Mouse (Mus musculus) limb, embryonic 15.5 days (tissue): ENCODE data around the gene Adcy10. TPM values are rescaled to one million over a fixed set of nuclear protein-coding genes. Genes with fewer than 3 reads are reported as not detected.

Experiments used
- ATAC-seq: fragments of 200-750 bp; cut with Nextera tagmentation; 2 replicates; pipeline ENCODE4 v1.8.0; 2017; ENCODE audit warnings: low read depth, moderate TSS enrichment; ENCODE audit not compliant: insufficient number of reproducible peaks, low FRiP score, low TSS enrichment
- H3K27ac ChIP-seq: fragments of 300-500 bp; sonication (generic); 2 replicates; pipeline ENCODE4 v1.5.1; 2015; ENCODE audit warnings: moderate library complexity, mild to moderate bottlenecking, inconsistent platforms
- H3K27me3 ChIP-seq: fragments of 300-500 bp; sonication (generic); 2 replicates; pipeline ENCODE4 v1.6.1; 2015; ENCODE audit warnings: inconsistent platforms
- H3K36me3 ChIP-seq: fragments of 300-500 bp; sonication (generic); 2 replicates; pipeline ENCODE4 v1.6.1; 2015; ENCODE audit warnings: inconsistent platforms
- H3K4me1 ChIP-seq: fragments of 300-500 bp; sonication (generic); 2 replicates; pipeline ENCODE4 v1.6.1; 2015; ENCODE audit warnings: inconsistent platforms
- H3K4me2 ChIP-seq: fragments of 300-500 bp; sonication (generic); 2 replicates; pipeline ENCODE4 v1.6.1; 2015; ENCODE audit warnings: mild to moderate bottlenecking, inconsistent platforms
- H3K4me3 ChIP-seq: fragments of 300-500 bp; sonication (generic); 2 replicates; pipeline ENCODE4 v1.5.1; 2015; ENCODE audit warnings: mild to moderate bottlenecking, inconsistent platforms
- H3K9ac ChIP-seq: fragments of 300-500 bp; sonication (generic); 2 replicates; pipeline ENCODE4 v1.6.1; 2015; ENCODE audit warnings: inconsistent platforms
- H3K9me3 ChIP-seq: fragments of 300-500 bp; sonication (generic); 2 replicates; pipeline ENCODE4 v1.6.1; 2016; ENCODE audit warnings: inconsistent platforms
- WGBS: fragments of 180-500 bp; shearing (Covaris S2); methylation state at CpG from one replicate; pipeline ENCODE4 v1.1.7; 2015; 5-methylcytosine and 5-hydroxymethylcytosine counted together
- polyA plus RNA-seq: library from polyadenylated mRNA; unstranded; fragments of >200 nt; fragmentation: Nextera tagmentation; extraction: Ambion mirVana; gene quantifications from 2 replicates; pipeline ENCODE4 v1.2.1, GENCODE M21; 2015

The Adcy10 gene
- 0.13 TPM in 1 of 2 replicates, not detected in the other for polyA plus RNA-seq

DNA sequence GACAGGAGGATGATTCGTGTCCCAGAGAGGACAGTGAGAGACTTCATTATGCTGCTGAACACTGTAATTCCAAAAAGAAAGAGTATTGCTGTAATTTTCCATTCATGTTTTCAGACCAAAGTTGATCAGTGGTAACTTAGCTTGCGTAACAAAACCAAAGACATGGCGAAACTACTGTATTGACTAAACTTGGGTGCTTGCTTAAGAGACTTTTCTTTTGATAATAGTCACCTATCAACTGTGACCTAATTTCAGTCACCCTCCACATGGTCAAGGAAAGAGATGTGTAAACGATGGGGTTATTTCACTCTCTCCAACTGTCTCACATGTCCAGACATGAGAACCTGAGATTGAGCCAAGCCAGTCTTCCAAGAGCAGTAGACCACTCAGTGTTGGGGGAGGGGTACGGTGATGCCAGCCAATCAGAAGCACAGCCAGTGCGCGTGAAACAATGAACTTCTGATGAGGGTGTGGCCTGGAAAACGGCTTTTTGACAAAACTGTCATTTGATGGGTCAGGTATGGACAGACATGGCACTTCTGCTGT, at the start of gene Adcy10:
TSS of gene Adcy10 (plus strand) at position 496 of the 546 bp plus-strand sequence.
- ATAC-seq: no peak
- H3K4me1 ChIP-seq: no peaks in the 10 kb centered on the region
- no peak within 1 kb of the TSS for H3K27ac ChIP-seq
- H3K9ac ChIP-seq: no peak within 1 kb of the TSS
- peaks cover 17% of the 10 kb centered on the region for H3K36me3 ChIP-seq
- 88% methylated on average over 8 of the region's 8 CpGs for WGBS
- no peak within 1 kb of the TSS for H3K4me2 ChIP-seq
- no peaks in the 10 kb centered on the region for H3K9me3 ChIP-seq
- H3K4me3 ChIP-seq: no peak within 1 kb of the TSS
- no peaks in the 10 kb centered on the region for H3K27me3 ChIP-seq

DNA sequence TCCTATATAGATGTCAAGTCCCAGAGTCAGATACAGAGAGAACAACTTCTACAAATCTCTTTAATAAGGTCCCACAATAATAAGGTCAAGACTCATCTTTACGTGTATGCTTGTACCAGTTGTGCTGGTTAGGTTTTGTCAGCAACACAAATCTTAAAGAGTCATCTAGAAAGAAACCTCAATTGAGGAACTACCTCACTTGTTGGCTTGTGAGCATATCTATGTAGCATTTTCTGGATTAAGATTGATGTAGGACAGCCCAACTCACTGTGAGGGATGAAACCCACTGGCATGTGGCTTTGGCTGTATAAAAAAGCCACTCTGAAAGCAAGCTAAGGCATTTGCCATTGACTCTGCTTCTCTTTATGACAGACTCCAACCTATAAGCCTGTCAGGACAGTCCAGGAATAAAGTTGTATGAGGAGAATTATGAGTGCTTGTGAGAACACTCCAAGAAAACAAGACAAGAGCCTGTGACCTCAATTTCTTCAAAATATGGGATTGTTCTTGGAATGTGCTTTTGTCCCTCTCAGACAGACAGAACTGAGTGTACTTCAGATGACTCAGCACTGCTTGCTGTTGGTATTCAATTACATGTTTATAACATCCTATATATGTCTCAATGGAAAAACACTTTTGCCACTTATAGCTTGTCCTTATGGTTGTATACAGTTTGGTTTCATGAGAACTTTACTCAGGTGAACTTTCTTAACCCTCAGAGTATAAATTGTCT, 46.5 kb upstream of the Adcy10 start:
- WGBS: 85% methylated on average over 1 of the region's 1 CpGs
- no peak overlapping the region for H3K4me3 ChIP-seq
- no peak for ATAC-seq

DNA sequence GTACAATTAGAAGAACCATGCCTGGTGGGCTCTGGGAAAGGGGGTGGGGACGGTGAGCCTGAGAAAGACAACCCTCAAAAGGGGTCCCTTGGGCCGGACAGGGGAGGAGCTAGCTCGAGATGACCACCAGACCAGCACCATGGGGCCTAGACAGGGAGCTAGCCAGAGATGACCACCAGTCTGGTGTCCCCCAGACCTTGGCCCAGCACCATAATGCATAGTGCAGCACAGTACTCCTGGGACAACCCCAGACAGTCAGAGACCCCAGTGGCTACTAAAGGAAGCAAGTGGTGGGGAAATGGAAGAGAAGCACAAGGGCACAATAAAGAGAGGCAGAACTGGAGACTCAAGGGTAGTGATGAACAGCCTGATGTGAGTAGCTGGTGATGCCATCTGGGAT, 44.2 kb upstream of the Adcy10 start:
- 0 out of 2 replicates have a peak, but pooled peaks cover 4% of the 10 kb centered on the region for H3K4me1 ChIP-seq
- ATAC-seq: no peak
- no peaks in the 10 kb centered on the region for H3K36me3 ChIP-seq
- no peak overlapping the region for H3K9ac ChIP-seq
- 57% methylated on average over 3 of the region's 3 CpGs for WGBS
- no peaks in the 10 kb centered on the region for H3K9me3 ChIP-seq
- no peak overlapping the region for H3K27ac ChIP-seq
- no peak overlapping the region for H3K4me2 ChIP-seq
- no peaks in the 10 kb centered on the region for H3K27me3 ChIP-seq
- H3K4me3 ChIP-seq: no peak overlapping the region

More for the DNA sequence above, 46.5 kb upstream of the Adcy10 start:
- H3K36me3 ChIP-seq: no peaks in the 10 kb centered on the region
- no peak overlapping the region for H3K27ac ChIP-seq
- H3K27me3 ChIP-seq: no peaks in the 10 kb centered on the region
- H3K4me2 ChIP-seq: no peak overlapping the region
- H3K9ac ChIP-seq: no peak overlapping the region
- no peaks in the 10 kb centered on the region for H3K9me3 ChIP-seq
- H3K4me1 ChIP-seq: 0 out of 2 replicates have a peak, but pooled peaks cover 4% of the 10 kb centered on the region

DNA sequence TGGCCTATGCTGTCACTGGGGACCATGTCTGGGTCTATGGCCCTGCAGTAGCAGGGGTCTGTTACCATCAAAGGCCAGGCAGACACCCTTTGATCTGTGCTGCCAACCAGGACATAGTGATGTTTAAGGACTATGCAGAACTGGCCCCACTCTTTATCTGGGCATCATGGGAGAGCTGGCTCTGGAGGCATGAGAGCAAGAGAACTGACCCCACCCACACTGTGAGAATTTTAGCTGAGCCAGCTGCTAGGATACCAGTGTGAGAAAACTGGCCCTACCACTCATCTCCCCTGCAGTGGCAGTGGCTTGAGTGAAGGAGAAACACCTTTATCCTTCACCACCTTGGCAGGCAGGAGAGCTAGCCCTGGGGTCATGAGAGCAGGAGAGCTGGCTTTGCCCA, 43.8 kb upstream of the Adcy10 start:
- Histone ChIP-seq H3K9ac (no peak overlapping the region), H3K27me3 (no peaks in the 10 kb centered on the region), H3K4me1 (0 out of 2 replicates have a peak, but pooled peaks cover 4% of the 10 kb centered on the region), H3K36me3 (no peaks in the 10 kb centered on the region), H3K4me3 (no peak overlapping the region), H3K27ac (no peak overlapping the region), H3K4me2 (no peak overlapping the region), H3K9me3 (no peaks in the 10 kb centered on the region)
- no peak for ATAC-seq

DNA sequence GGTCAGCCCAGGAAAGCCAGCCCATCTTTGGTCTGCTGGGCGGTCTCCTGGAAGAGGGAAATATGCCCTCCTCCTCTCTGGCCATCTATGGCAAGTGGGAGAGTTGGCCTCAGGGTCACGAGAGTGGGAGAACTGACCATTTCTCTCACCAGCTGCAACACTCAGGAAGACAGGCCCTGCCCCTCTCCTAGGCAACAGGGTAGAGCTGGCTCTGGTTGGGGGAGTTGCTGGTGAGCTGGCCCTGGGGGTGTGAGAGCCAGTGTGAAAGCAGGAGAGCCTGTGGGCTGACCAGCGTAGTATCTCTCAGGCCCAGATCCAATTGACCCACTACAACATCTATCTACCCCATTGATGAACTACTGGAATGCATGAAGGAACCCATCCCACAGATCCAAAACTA, 43.3 kb upstream of the Adcy10 start:
- H3K4me3 ChIP-seq: no peak overlapping the region
- no peak for ATAC-seq
- H3K9ac ChIP-seq: no peak overlapping the region
- 84% methylated on average over 3 of the region's 3 CpGs for WGBS
- H3K4me2 ChIP-seq: no peak overlapping the region
- no peak overlapping the region for H3K27ac ChIP-seq
- H3K36me3 ChIP-seq: no peaks in the 10 kb centered on the region
- 0 out of 2 replicates have a peak, but pooled peaks cover 4% of the 10 kb centered on the region for H3K4me1 ChIP-seq
- no peaks in the 10 kb centered on the region for H3K9me3 ChIP-seq
- H3K27me3 ChIP-seq: no peaks in the 10 kb centered on the region

DNA sequence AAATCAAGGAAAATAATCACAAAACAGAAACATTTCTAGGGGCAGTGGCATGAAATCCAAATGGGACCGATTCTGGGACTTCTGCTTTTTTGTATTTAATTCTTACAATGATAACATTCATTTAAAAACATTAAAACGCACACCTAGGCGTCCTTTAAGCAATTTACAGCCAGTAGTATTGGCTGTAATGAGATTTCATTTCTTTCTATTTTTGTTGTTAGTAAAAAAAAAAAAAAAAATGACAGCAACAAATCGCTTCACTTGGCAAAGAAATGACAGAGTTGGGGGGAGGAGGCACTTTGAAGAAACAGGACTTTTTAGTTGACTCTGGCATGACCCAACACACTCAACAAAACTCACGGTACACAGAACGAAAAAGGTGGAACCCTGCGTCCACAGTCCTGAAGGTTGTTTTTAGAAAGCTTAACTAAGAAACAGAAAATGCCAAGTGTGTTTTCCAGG, 25.9 kb upstream of the Adcy10 start:
- Histone ChIP-seq H3K4me3 (peak overlapping the region; percentile 98), H3K4me1 (peaks cover 5% of the 10 kb centered on the region; the same call in 1 of the 2 replicates), H3K27me3 (no peaks in the 10 kb centered on the region), H3K36me3 (no peaks in the 10 kb centered on the region), H3K9me3 (no peaks in the 10 kb centered on the region), H3K27ac (peak overlapping the region; percentile 98), H3K9ac (peak overlapping the region; percentile 73), H3K4me2 (peak overlapping the region; percentile 79)
- ATAC-seq: no peak
- 13% methylated on average over 7 of the region's 7 CpGs for WGBS

DNA sequence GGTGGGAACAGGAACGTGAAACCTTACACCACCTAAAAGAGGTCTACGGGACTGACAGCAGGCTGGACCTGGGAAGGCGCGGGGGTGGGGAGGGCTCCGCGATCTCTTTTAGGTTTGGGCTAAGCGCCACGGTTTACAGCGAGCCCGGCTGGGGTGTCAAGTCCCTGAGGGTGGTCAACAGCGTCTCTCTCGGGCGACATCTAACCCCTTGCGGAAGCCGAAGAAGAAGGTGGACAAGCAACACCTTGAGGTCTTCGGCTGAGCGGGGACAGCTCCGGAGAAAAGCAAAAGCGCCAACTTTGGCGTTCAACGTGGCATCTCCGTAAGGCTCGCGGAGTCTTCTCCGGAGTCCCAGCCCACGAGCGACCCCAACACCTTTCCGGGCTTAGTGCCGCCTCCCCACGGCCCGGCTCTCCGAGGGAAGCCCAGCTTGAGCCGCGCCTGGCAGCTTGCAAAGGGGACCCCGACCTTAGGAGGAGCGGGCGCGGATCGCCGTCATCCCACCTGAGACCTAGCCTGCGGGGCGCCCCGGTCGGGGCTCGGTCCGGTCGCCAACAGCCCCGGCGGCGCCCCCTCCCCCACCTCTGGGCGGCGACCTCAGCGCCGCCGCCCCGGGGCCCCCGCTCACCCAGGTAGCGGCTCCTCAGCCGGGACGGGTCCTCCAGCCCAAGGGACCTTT, 25.3 kb upstream of the Adcy10 start:
- Histone ChIP-seq H3K9me3 (no peaks in the 10 kb centered on the region), H3K27me3 (no peaks in the 10 kb centered on the region), H3K4me1 (peaks cover 5% of the 10 kb centered on the region; the same call in 1 of the 2 replicates), H3K9ac (peak overlapping the region; percentile 73), H3K36me3 (no peaks in the 10 kb centered on the region), H3K4me2 (peak overlapping the region; percentile 79), H3K27ac (peak overlapping the region; percentile 98), H3K4me3 (peak overlapping the region; percentile 98)
- ATAC-seq: no peak
- WGBS: 0% methylated on average over 54 of the region's 60 CpGs

DNA sequence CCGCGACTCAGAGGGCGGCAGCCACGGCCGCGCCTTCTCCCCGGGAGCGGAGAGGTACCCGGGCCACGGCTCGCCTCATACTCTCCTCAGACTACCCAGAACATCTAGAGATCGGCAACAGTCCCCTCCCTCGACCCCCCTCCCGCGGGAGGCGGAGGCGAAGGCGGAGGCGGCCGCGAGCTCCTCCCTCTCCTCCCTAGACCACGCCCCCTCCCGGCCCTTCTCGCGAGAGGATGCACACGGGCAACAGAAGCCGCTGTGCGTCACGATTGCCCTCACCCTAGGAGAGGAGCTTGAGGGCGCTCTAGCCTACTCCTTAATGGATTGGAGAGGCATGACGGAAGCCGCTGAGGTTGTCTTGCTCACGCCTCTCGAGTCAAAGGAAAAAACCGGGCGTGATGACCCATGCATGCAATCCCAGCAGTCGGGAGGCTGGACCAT, 24.6 kb upstream of the Adcy10 start, which contains the start of the genes Dcaf6 and Mpc2:
TSS of gene Dcaf6 (minus strand) at position 116 of the 441 bp plus-strand sequence.
TSS of gene Mpc2 (plus strand) at position 278 of the 441 bp plus-strand sequence.
- Histone ChIP-seq H3K9ac (peak within 1 kb of the TSS; percentile 79), H3K27me3 (no peaks in the 10 kb centered on the region), H3K4me3 (peak within 1 kb of the TSS; percentile 98), H3K9me3 (no peaks in the 10 kb centered on the region), H3K27ac (peak within 1 kb of the TSS; percentile 98), H3K4me1 (peaks cover 5% of the 10 kb centered on the region; the same call in 1 of the 2 replicates), H3K4me2 (peak within 1 kb of the TSS; percentile 79), H3K36me3 (no peaks in the 10 kb centered on the region)
- 0% methylated on average over 37 of the region's 37 CpGs for WGBS
- ATAC-seq: peak; percentile 94

DNA sequence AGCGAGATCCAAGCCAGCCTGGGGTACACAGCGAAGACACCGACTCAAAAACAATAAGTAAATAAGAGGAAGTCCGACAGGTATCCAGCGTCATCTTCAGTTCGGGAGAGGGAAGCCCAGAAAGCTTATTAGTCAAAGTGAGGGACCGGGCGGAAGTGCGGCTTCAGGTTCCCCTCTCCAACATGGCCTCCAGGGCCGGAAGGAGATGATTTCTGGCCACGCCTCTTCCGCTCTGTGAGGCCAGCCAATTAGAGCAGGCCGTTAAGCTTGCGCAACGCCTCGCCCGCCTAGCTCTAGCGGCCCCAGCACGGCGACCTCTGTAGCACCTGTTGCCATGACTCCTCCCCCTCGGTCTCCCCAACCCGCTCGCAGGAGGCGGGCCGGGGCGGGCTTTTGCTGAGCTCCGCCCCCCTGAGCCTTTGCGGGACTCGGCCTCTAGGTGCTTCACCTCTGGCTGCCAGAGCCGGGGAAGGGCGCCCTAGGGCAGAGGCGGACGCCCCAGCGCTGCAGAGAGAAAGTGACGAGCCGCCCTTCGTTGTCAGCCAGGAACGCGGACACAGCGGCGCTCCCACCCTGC, 24.1 kb upstream of the Adcy10 start:
- peak overlapping the region; percentile 79 for H3K4me2 ChIP-seq

DNA sequence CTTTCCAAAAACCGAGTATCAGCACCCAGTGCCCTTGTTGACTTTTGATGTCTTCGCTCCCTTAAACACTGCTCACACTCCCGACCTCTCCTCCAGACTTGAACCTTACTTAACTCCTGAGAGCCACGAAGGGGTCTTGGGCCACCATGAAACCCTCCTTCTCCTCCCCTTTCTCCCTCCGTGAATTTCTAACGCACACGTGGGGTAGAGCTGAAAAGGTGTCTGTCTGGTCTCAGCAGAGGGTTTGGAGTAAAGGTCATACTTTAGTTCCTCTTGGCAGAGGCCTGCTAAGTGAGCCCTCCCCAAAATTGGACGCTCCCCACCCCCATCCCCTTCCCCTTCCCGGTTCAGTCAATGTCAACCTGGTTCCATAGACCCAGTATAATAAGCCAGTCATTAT, 23.3 kb upstream of the Adcy10 start:
- WGBS: 2% methylated on average over 9 of the region's 9 CpGs
- Histone ChIP-seq H3K27me3 (no peaks in the 10 kb centered on the region), H3K9ac (peak overlapping the region; percentile 79; the same call in 1 of the 2 replicates), H3K4me2 (peak overlapping the region; percentile 65), H3K4me1 (peaks cover 5% of the 10 kb centered on the region; the same call in 1 of the 2 replicates), H3K9me3 (no peaks in the 10 kb centered on the region), H3K27ac (peak overlapping the region; percentile 88), H3K36me3 (no peaks in the 10 kb centered on the region), H3K4me3 (peak overlapping the region; percentile 98)
- no peak for ATAC-seq

More for the DNA sequence above, 24.1 kb upstream of the Adcy10 start:
- under 1% methylated on average over 40 of the region's 41 CpGs for WGBS
- Histone ChIP-seq H3K4me3 (peak overlapping the region; percentile 98), H3K9ac (peak overlapping the region; percentile 79), H3K36me3 (no peaks in the 10 kb centered on the region), H3K27me3 (no peaks in the 10 kb centered on the region), H3K9me3 (no peaks in the 10 kb centered on the region), H3K4me1 (peaks cover 5% of the 10 kb centered on the region; the same call in 1 of the 2 replicates), H3K27ac (peak overlapping the region; percentile 98)
- peak; percentile 97 for ATAC-seq

DNA sequence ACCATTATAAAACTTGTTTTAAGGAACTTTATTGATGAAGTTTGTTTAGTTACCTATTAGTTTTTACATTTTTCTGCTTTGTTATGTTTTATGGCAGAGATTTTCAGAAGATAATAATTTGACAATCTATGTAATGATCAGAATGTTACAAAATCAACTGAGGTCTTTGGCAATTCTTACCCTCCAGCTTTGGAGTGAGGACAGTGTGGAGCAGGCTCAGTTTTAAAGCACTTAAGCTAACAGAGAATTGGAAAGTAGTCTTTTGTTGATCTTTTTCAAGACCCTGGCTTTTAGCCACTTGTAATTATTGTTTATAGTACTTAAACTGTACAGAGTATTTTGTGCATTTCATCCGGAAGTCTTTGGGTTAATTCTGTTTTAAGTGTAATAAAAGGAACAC, 22.1 kb upstream of the Adcy10 start:
- Histone ChIP-seq H3K36me3 (no peaks in the 10 kb centered on the region), H3K4me3 (no peak overlapping the region), H3K9ac (no peak overlapping the region), H3K9me3 (no peaks in the 10 kb centered on the region), H3K4me2 (no peak overlapping the region), H3K4me1 (peaks cover 5% of the 10 kb centered on the region; the same call in 1 of the 2 replicates), H3K27me3 (no peaks in the 10 kb centered on the region), H3K27ac (no peak overlapping the region)
- no peak for ATAC-seq
- WGBS: 78% methylated on average over 1 of the region's 1 CpGs
